Mouse (Mus musculus) MEL (cell line): ENCODE results near the gene Snrpc. TPM values are rescaled to one million over a fixed set of nuclear protein-coding genes. Genes with fewer than 3 reads are reported as not detected.
"Not testable (repeated sequence)": the region's sequence is repeated elsewhere in the genome, so short reads cannot be mapped to it uniquely, and the experiment has no call there.

Source experiments
- DNase-seq: peaks from one replicate; pipeline ENCODE4 v3.0.0; 2011; ENCODE audit warnings: low read depth, low spot score
- H3K27ac ChIP-seq: 2 replicates; pipeline ENCODE4 v1.5.1; 2012; ENCODE audit warnings: low read depth, mild to moderate bottlenecking, control low read depth, low read length, moderate library complexity; ENCODE audit not compliant: control insufficient read depth
- H3K27me3 ChIP-seq, 2 experiments: fragments of 150-350 bp in 1 of 2; sonication (generic) in 1 of 2; 2 replicates each; pipeline ENCODE4 v1.6.1; 2012; ENCODE audit warnings: low read length in 2 of 2, mild to moderate bottlenecking in 2 of 2, improper control_type of control experiment in 1 of 2, moderate library complexity in 1 of 2; ENCODE audit not compliant: insufficient read depth in 2 of 2, control insufficient read depth in 1 of 2
- H3K36me3 ChIP-seq, 2 experiments: 2 replicates each; pipeline ENCODE4 v1.6.1; 2012 to 2014; ENCODE audit warnings: low read length in 2 of 2, improper control_type of control experiment in 1 of 2, inconsistent platforms in 1 of 2, mild to moderate bottlenecking in 1 of 2; ENCODE audit not compliant: insufficient read depth in 2 of 2, control insufficient read depth in 1 of 2
- H3K4me1 ChIP-seq, 2 experiments: fragments of 150-350 bp in 1 of 2; sonication (generic) in 1 of 2; 2 replicates each; pipeline ENCODE4 v1.6.1; 2012; ENCODE audit warnings: low read length in 2 of 2, improper control_type of control experiment in 1 of 2, mild to moderate bottlenecking in 1 of 2; ENCODE audit not compliant: insufficient read depth in 2 of 2, control insufficient read depth in 1 of 2
- H3K4me3 ChIP-seq, 2 experiments: fragments of 150-350 bp in 1 of 2; sonication (generic) in 1 of 2; 2 replicates each; pipeline ENCODE4 v1.5.1; 2012; ENCODE audit warnings: low read depth in 2 of 2, low read length in 2 of 2, mild to moderate bottlenecking in 2 of 2, moderate library complexity in 2 of 2, control low read depth in 1 of 2, improper control_type of control experiment in 1 of 2; ENCODE audit not compliant: control insufficient read depth in 1 of 2, insufficient read depth in 1 of 2
- H3K79me2 ChIP-seq: 2 replicates; pipeline ENCODE4 v1.6.1; 2012; ENCODE audit warnings: mild to moderate bottlenecking, low read length, moderate library complexity; ENCODE audit not compliant: control insufficient read depth, poor library complexity, insufficient read depth
- H3K9ac ChIP-seq: 2 replicates; pipeline ENCODE4 v1.6.1; 2012; ENCODE audit warnings: low read depth, mild to moderate bottlenecking, control low read depth, low read length, moderate library complexity; ENCODE audit not compliant: control insufficient read depth, poor library complexity, severe bottlenecking
- H3K9me3 ChIP-seq: fragments of 150-350 bp; sonication (generic); replicated peaks from 2 replicates; pipeline ENCODE4 v1.6.1; 2012; ENCODE audit warnings: mild to moderate bottlenecking, low read length, improper control_type of control experiment, moderate library complexity; ENCODE audit not compliant: insufficient read depth
- CHD1 ChIP-seq: IDR thresholded peaks from 2 replicates; pipeline ENCODE4 v1.6.1; 2012; ENCODE audit warnings: low read depth, mild to moderate bottlenecking, inconsistent platforms, low read length, improper control_type of control experiment
- E2F4 ChIP-seq: IDR thresholded peaks from 2 replicates; pipeline ENCODE4 v1.6.1; 2011; ENCODE audit warnings: low read depth, low read length, improper control_type of control experiment, borderline replicate concordance
- ELF1 ChIP-seq: IDR thresholded peaks from 2 replicates; pipeline ENCODE4 v1.6.1; 2014; ENCODE audit warnings: low read depth, mild to moderate bottlenecking, inconsistent platforms, low read length, improper control_type of control experiment, moderate library complexity
- EP300 ChIP-seq, 2 experiments: IDR thresholded peaks; 2 replicates each; pipeline ENCODE4 v1.6.1; 2011; ENCODE audit warnings: improper control_type of control experiment in 2 of 2, low read length in 2 of 2, low read depth in 1 of 2, mild to moderate bottlenecking in 1 of 2
- ETS1 ChIP-seq: IDR thresholded peaks from 2 replicates; pipeline ENCODE4 v1.6.1; 2012; ENCODE audit warnings: low read depth, mild to moderate bottlenecking, inconsistent platforms, low read length, improper control_type of control experiment, moderate library complexity
- GABPA ChIP-seq: IDR thresholded peaks from 2 replicates; pipeline ENCODE4 v1.6.1; 2012; ENCODE audit warnings: low read depth, mild to moderate bottlenecking, inconsistent platforms, low read length, improper control_type of control experiment, moderate library complexity
- KAT2A ChIP-seq: conservative IDR thresholded peaks from 2 replicates; pipeline ENCODE4 v1.6.1; 2012; ENCODE audit warnings: low read depth, low read length, improper control_type of control experiment, inconsistent platforms
- MAFK ChIP-seq: IDR thresholded peaks from 2 replicates; pipeline ENCODE4 v1.6.1; 2011; ENCODE audit warnings: low read depth, mild to moderate bottlenecking, low read length, improper control_type of control experiment, borderline replicate concordance
- MAX ChIP-seq: IDR thresholded peaks from 2 replicates; pipeline ENCODE4 v1.6.1; 2011; ENCODE audit warnings: low read length, improper control_type of control experiment
- MEF2A ChIP-seq: IDR thresholded peaks from 2 replicates; pipeline ENCODE4 v1.6.1; 2014; ENCODE audit warnings: low read depth, mild to moderate bottlenecking, inconsistent platforms, low read length, improper control_type of control experiment; ENCODE audit not compliant: poor library complexity, insufficient replicate concordance, severe bottlenecking; ENCODE audit errors: extremely low read depth
- MYB ChIP-seq: IDR thresholded peaks from 2 replicates; pipeline ENCODE4 v1.6.1; 2011; ENCODE audit warnings: mild to moderate bottlenecking, low read depth, low read length, improper control_type of control experiment
- MYC ChIP-seq: IDR thresholded peaks from 2 replicates; pipeline ENCODE4 v1.6.1; 2011; ENCODE audit warnings: low read depth, mild to moderate bottlenecking, low read length, improper control_type of control experiment, moderate library complexity
- NELFE ChIP-seq: IDR thresholded peaks from 2 replicates; pipeline ENCODE4 v1.6.1; 2011; ENCODE audit warnings: low read depth, low read length, improper control_type of control experiment
- POLR2AphosphoS5 ChIP-seq: IDR thresholded peaks from 2 replicates; pipeline ENCODE4 v1.6.1; 2012; ENCODE audit warnings: low read depth, borderline replicate concordance, mild to moderate bottlenecking, inconsistent platforms, low read length, moderate library complexity, mixed read lengths
- TBP ChIP-seq: IDR thresholded peaks from 2 replicates; pipeline ENCODE4 v1.8.0; 2011; ENCODE audit warnings: low read depth, low read length, improper control_type of control experiment
- USF1 ChIP-seq: IDR thresholded peaks from 2 replicates; pipeline ENCODE4 v1.6.1; 2014; ENCODE audit warnings: low read depth, mild to moderate bottlenecking, inconsistent platforms, low read length, improper control_type of control experiment, moderate library complexity
- ZC3H11A ChIP-seq: IDR thresholded peaks from 2 replicates; pipeline ENCODE4 v1.6.1; 2012; ENCODE audit warnings: low read depth, mild to moderate bottlenecking, inconsistent platforms, low read length, improper control_type of control experiment
- polyA plus RNA-seq, 2 experiments: library from polyadenylated mRNA; stranded (reverse) in 1 of 2; unstranded in 1 of 2; fragments of >175 nt in 1 of 2; fragments of >200 nt in 1 of 2; gene quantifications; 2 replicates each; pipeline versions ENCODE4 v1.2.1 to v1.2.4; 2012; ENCODE audit warnings: low replicate concordance in 2 of 2, low read depth in 1 of 2; ENCODE audit not compliant: insufficient read length in 2 of 2, insufficient read depth in 1 of 2, missing spikeins in 1 of 2
- total RNA-seq: library from RNA; depleted of rRNA; stranded (reverse); fragments of 300-350 nt; gene quantifications from 2 replicates; pipeline ENCODE4 v1.2.3, GENCODE M21; 2012; rRNA removed

Gene Snrpc
- total RNA-seq (217 and 219 TPM in 2 replicates), polyA plus RNA-seq (100 to 1,000 TPM in 1 of 2 experiments, not detected in 1; 227 TPM)

GRCm38 (mm10) chr17:27837850-27838249, at the start of gene Snrpc:
Gene Snrpc, plus strand, starts transcription at chr17:27838150.
- Histone ChIP-seq H3K27ac (peak within 1 kb of the TSS; percentile 26; the same call in 1 of the 2 replicates), H3K4me3 (peak within 1 kb of the TSS; percentile 58 to 77; a peak in 3 of 4 replicates)
- not testable (repeated sequence) for H3K79me2 ChIP-seq, H3K27me3 ChIP-seq, H3K36me3 ChIP-seq, H3K9ac ChIP-seq, H3K9me3 ChIP-seq, H3K4me1 ChIP-seq, DNase-seq

GRCm38 (mm10) chr17:27788456-27789172, 49.3 kb upstream of the Snrpc start:
- no peaks in the 10 kb centered on the region for H3K4me1 ChIP-seq
- no peak overlapping the region for H3K27ac ChIP-seq
- TF ChIP-seq USF1 (no peak), ETS1 (no peak), POLR2AphosphoS5 (no peak), NELFE (no peak), E2F4 (no peak), MYC (no peak), CHD1 (no peak), TBP (no peak), MAX (no peak), ZC3H11A (no peak), MEF2A (no peak), MAFK (no peak), GABPA (no peak), MYB (no peak), KAT2A (no peak), ELF1 (no peak), EP300 (IDR thresholded peaks at IDR 0.05; ENCODE audit: low read depth in 1 of 2, low read length in 2 of 2) (no peak)
- peaks cover 6% of the 10 kb centered on the region; the same call in 1 of the 2 replicates for H3K79me2 ChIP-seq
- H3K9ac ChIP-seq: no peak overlapping the region
- H3K36me3 ChIP-seq: peaks cover 0 to 26% of the 10 kb centered on the region in 2 experiments; a peak in 2 of 4 replicates
- no peak overlapping the region for H3K4me3 ChIP-seq
- no peak for DNase-seq
- no peaks in the 10 kb centered on the region for H3K9me3 ChIP-seq
- no peaks in the 10 kb centered on the region for H3K27me3 ChIP-seq
